Mouse (Mus musculus) embryonic facial prominence, embryonic 12.5 days (tissue): ENCODE results near the gene Olfr761. TPM values are rescaled to one million over a fixed set of nuclear protein-coding genes. Genes with fewer than 3 reads are reported as not detected.
"Not testable (repeated sequence)": the region's sequence is repeated elsewhere in the genome, so short reads cannot be mapped to it uniquely, and the experiment has no call there.

Source experiments
- ATAC-seq: fragments of 200-750 bp; cut with Nextera tagmentation; 2 replicates; pipeline ENCODE4 v1.8.0; 2017; ENCODE audit not compliant: insufficient number of reproducible peaks, insufficient read depth, low FRiP score, low TSS enrichment
- H3K27ac ChIP-seq: fragments of 300-500 bp; sonication (generic); 2 replicates; pipeline ENCODE4 v1.5.1; 2016; ENCODE audit warnings: mild to moderate bottlenecking
- H3K27me3 ChIP-seq: fragments of 300-500 bp; sonication (generic); 2 replicates; pipeline ENCODE4 v1.6.1; 2016; ENCODE audit warnings: mild to moderate bottlenecking, moderate library complexity
- H3K36me3 ChIP-seq: fragments of 300-500 bp; sonication (generic); 2 replicates; pipeline ENCODE4 v1.6.1; 2016; ENCODE audit warnings: mild to moderate bottlenecking
- H3K4me1 ChIP-seq: fragments of 300-500 bp; sonication (generic); 2 replicates; pipeline ENCODE4 v1.6.1; 2016
- H3K4me2 ChIP-seq: fragments of 300-500 bp; sonication (generic); replicated peaks from 2 replicates; pipeline ENCODE4 v1.6.1; 2016; ENCODE audit warnings: mild to moderate bottlenecking, moderate library complexity
- H3K4me3 ChIP-seq: fragments of 300-500 bp; sonication (generic); 2 replicates; pipeline ENCODE4 v1.5.1; 2016; ENCODE audit warnings: mild to moderate bottlenecking
- H3K9ac ChIP-seq: fragments of 300-500 bp; sonication (generic); 2 replicates; pipeline ENCODE4 v1.6.1; 2016; ENCODE audit warnings: mild to moderate bottlenecking, moderate library complexity
- H3K9me3 ChIP-seq: fragments of 300-500 bp; sonication (generic); 2 replicates; pipeline ENCODE4 v1.6.1; 2016; ENCODE audit warnings: mild to moderate bottlenecking, moderate library complexity
- WGBS: fragments of 180-500 bp; shearing (Covaris S2); methylation state at CpG from one replicate; pipeline ENCODE4 v1.1.7; 2016; 5-methylcytosine and 5-hydroxymethylcytosine counted together
- polyA plus RNA-seq: library from polyadenylated mRNA; unstranded; fragments of >200 nt; fragmentation: Nextera tagmentation; extraction: Ambion mirVana; gene quantifications from 2 replicates; pipeline ENCODE4 v1.2.1, GENCODE M21; 2016

Gene Olfr761
- not detected in 2 replicates for polyA plus RNA-seq

DNA sequence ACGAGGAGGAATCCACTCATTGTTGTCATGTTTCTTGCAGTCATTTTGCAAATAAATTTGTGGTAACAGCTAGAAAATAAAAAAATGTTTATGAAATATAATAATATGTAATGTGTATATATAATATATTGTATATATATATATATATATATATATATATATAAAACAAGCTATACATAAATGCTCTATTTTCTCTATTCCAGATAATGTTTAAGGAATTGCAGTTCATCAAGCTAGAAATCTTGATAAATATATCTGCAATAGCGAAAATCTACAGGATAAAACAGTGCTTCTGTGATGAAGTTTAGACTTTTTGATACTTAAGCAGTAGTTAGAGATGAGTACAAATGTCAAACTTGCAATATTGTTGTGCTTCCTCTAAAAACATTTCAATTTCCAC lies at the start of gene Olfr761:
Gene Olfr761 (minus strand): TSS at position 101 of the 400 bp plus-strand sequence.
- Histone ChIP-seq H3K36me3 (no peaks in the 10 kb centered on the region), H3K27me3 (no peaks in the 10 kb centered on the region), H3K27ac (no peak within 1 kb of the TSS), H3K4me2 (no peak within 1 kb of the TSS), H3K4me1 (no peaks in the 10 kb centered on the region), H3K9ac (no peak within 1 kb of the TSS), H3K4me3 (no peak within 1 kb of the TSS), H3K9me3 (no peaks in the 10 kb centered on the region)
- WGBS, result 83% methylated on average over 2 of the region's 2 CpGs
- ATAC-seq, result no peak

DNA sequence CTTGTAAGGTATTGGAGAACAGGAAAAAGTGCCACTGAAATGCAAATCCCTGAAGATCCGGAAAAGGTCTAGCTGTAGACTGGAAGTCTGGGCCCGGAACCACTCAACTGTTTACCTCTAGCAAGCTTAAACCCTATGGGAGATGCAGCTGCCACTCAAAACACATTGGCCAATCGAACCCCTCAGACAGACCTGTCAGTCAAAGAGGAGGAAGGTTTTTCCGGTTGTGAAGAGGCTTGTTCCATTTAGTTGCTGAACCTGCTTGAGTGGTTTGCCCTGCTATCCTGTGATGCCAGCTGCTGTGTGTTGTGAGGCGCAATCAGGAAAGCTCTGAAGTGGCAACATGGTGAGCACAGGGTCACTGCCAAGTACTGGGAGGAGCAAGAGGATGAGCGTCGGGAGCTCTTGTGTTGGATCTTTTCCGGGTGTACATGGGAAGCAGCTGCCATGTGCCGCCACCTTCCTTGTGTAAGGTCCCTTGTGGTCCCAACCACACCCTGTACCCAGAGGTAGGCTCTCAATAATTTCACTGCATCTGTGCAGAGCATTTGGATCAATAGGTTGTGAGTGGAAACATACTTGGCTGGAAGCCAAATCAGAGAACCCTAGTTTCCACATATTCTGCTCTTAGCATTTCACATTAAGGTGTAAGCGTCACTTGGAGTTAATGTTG lies 42.9 kb upstream of the Olfr761 start:
- Histone ChIP-seq H3K27ac (no peak overlapping the region), H3K36me3 (no peaks in the 10 kb centered on the region), H3K9me3 (no peaks in the 10 kb centered on the region), H3K9ac (no peak overlapping the region), H3K4me2 (no peak overlapping the region), H3K4me3 (no peak overlapping the region), H3K4me1 (no peaks in the 10 kb centered on the region), H3K27me3 (no peaks in the 10 kb centered on the region)
- no peak for ATAC-seq
- WGBS, result 67% methylated on average over 10 of the region's 10 CpGs

DNA sequence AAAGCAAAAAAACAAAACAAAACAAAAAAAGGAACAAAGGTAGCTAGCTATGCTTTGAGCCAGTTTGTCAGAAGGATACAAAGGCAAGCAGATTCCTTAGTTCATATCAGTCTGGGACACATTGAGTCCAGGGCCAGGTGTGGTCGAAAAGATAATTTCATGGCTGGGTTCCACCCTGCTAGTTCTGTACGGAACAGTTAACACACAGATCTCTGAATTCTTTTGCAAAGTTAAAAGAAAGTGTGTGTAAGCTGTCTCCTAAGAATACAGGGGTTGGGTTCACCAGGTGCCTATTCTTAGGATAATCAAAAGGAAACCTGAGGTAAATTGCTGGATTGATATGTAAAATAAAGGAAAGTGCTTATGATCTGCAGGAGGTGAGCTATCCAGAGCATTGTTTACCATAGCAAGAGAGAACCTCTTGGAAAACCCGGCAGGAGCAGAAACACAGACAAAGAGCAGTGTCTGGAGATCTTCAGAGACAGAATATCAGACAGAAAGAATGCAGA lies 37.6 kb upstream of the Olfr761 start:
- H3K9me3 ChIP-seq, result no peaks in the 10 kb centered on the region
- WGBS, result 51% methylated on average over 3 of the region's 3 CpGs
- no peak overlapping the region for H3K4me3 ChIP-seq
- H3K27me3 ChIP-seq, result no peaks in the 10 kb centered on the region
- no peaks in the 10 kb centered on the region for H3K36me3 ChIP-seq
- no peaks in the 10 kb centered on the region for H3K4me1 ChIP-seq
- ATAC-seq, result no peak
- no peak overlapping the region for H3K27ac ChIP-seq
- no peak overlapping the region for H3K9ac ChIP-seq
- no peak overlapping the region for H3K4me2 ChIP-seq

DNA sequence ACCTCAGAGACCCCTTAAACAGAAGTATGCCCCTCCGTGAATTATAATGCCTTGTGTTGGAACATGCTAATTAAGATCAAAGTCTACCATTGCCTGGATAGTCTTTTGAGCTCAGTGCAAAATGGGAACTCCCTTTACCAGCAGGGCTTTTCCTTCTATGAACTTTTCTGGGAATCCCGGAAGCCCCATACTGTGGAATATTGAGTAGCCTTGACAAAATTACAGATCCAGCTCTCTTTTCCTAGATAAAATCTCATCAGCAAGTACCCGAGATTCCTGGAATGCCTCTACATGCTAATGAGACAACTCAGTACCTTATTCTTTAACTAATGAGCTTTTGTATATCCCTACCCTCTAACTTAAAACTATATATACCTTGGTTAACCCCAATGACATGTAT lies 20.7 kb upstream of the Olfr761 start:
- Histone ChIP-seq H3K9ac (no peak overlapping the region), H3K4me2 (no peak overlapping the region), H3K36me3 (no peaks in the 10 kb centered on the region), H3K4me3 (no peak overlapping the region), H3K27me3 (no peaks in the 10 kb centered on the region), H3K4me1 (no peaks in the 10 kb centered on the region), H3K9me3 (no peaks in the 10 kb centered on the region), H3K27ac (no peak overlapping the region)
- no peak for ATAC-seq
- 86% methylated on average over 3 of the region's 3 CpGs for WGBS

DNA sequence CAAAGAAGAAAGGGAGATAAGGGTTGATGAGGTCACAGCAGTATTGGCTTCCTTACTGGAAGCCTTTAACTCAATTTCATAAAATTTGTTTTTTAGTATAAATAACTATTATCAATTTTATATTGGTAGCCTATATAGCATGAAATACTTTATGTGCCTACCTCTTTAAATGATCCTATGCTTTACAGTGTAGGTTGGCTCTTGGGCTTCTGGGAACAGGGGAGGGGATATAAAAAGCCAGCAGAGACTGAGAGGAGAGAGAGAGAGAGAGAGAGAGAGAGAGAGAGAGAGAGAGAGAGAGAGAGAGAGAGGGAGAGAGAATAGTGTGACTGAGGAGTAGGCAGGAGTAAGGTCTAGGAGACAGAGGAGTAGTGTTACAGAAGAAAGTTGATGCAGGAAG lies 32.6 kb downstream of the Olfr761 start, which contains the start of gene Olfr128:
Gene Olfr128 (plus strand): TSS at position 301 of the 400 bp plus-strand sequence.
- ATAC-seq, result no peak
- no peaks in the 10 kb centered on the region for H3K36me3 ChIP-seq
- no peaks in the 10 kb centered on the region for H3K4me1 ChIP-seq
- no peaks in the 10 kb centered on the region for H3K27me3 ChIP-seq
- no peak within 1 kb of the TSS for H3K9ac ChIP-seq
- H3K27ac ChIP-seq, result no peak within 1 kb of the TSS
- no peak within 1 kb of the TSS for H3K4me2 ChIP-seq
- H3K9me3 ChIP-seq, result no peaks in the 10 kb centered on the region
- no peak within 1 kb of the TSS for H3K4me3 ChIP-seq

DNA sequence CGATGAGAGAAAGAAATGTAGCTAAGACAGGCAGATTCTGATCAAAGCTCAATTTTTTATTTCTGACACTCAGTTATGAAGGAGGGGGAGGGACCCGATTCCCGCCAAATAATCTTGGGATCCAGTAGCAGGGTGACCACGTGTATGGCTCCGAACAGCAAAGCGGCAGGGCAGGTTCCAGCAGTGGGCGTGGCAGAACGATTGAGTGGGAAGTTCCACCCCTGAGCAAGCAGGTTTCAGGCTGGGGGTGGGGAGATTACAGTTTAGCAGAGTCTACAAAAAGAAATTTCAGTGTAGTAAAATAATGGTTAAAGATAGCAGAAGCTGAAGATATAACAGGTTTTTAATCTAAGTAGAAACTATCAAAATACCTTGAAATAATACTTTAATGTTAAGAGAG lies 46.1 kb downstream of the Olfr761 start:
- WGBS, result 77% methylated on average over 8 of the region's 8 CpGs
- H3K27me3 ChIP-seq, H3K4me2 ChIP-seq, H3K4me3 ChIP-seq, H3K4me1 ChIP-seq, H3K27ac ChIP-seq, H3K9ac ChIP-seq, ATAC-seq, H3K36me3 ChIP-seq, H3K9me3 ChIP-seq: not testable (repeated sequence)

Other genes with a start within 250 kb of the Olfr761 start
- gene Olfr120, start 231.3 kb downstream of the Olfr761 start, polyA plus RNA-seq, result not detected in 2 replicates
- gene Olfr121, start 204.2 kb downstream of the Olfr761 start, polyA plus RNA-seq, result not detected in 2 replicates
- gene Olfr122, start 184.5 kb downstream of the Olfr761 start, polyA plus RNA-seq, result not detected in 2 replicates
- not detected in 2 replicates for gene Olfr123, start 159.6 kb downstream of the Olfr761 start, polyA plus RNA-seq
- not detected in 2 replicates for gene Olfr124, start 153.2 kb downstream of the Olfr761 start, polyA plus RNA-seq
- gene Olfr125, start 120.1 kb downstream of the Olfr761 start, polyA plus RNA-seq, result not detected in 2 replicates
- not detected in 2 replicates for gene Olfr126, start 105.6 kb downstream of the Olfr761 start, polyA plus RNA-seq
- not detected in 2 replicates for gene Olfr127, start 52.6 kb downstream of the Olfr761 start, polyA plus RNA-seq
- gene Olfr128, start 32.5 kb downstream of the Olfr761 start, polyA plus RNA-seq, result not detected in 2 replicates
- not detected in 2 replicates for gene Olfr129, start 107.0 kb upstream of the Olfr761 start, polyA plus RNA-seq
- gene Olfr130, start 110.8 kb upstream of the Olfr761 start, polyA plus RNA-seq, result not detected in 2 replicates
- gene Olfr131, start 135.6 kb upstream of the Olfr761 start, polyA plus RNA-seq, result not detected in 2 replicates
- not detected in 2 replicates for gene Olfr132, start 181.4 kb upstream of the Olfr761 start, polyA plus RNA-seq
- not detected in 2 replicates for gene Olfr133, start 192.2 kb upstream of the Olfr761 start, polyA plus RNA-seq
- gene Olfr134, start 218.3 kb upstream of the Olfr761 start, polyA plus RNA-seq, result not detected in 2 replicates